Mouse (Mus musculus) cortical plate, adult 2 months (tissue): Measurements from ENCODE around the gene Pygo2.

Experiments used
- CTCF ChIP-seq: fragments of 200-500 bp; IDR thresholded peaks from 2 replicates; pipeline ENCODE4 v1.5.1; 2011; ENCODE audit warnings: mild to moderate bottlenecking, control low read depth, low read length; ENCODE audit not compliant: insufficient read depth; ENCODE audit errors: extremely low read depth
- POLR2A ChIP-seq: fragments of 200-500 bp; IDR thresholded peaks from 2 replicates; pipeline ENCODE4 v1.6.1; 2011; ENCODE audit warnings: mild to moderate bottlenecking, low read length, control low read depth; ENCODE audit not compliant: insufficient read depth; ENCODE audit errors: extremely low read depth

- TF ChIP-seq CTCF (no peak), POLR2A (no peak)
These were observed 44.6 kb upstream of the Pygo2 start for GRCm38 (mm10) chr3:89385451-89385850.
